Mouse (Mus musculus) retina, postnatal 7 days (tissue): ENCODE measurements at regions not wholly inside any gene's neighbourhood (a gene's known extent, or its start where the extent isn't known, plus 50 kb on each side); places are given as distances from the start of the nearest gene placed in this dataset.

Source experiments
- DNase-seq: peaks from one replicate; pipeline ENCODE4 v3.0.0-alpha.2; 2012; ENCODE audit warnings: low read depth, low spot score

DNA sequence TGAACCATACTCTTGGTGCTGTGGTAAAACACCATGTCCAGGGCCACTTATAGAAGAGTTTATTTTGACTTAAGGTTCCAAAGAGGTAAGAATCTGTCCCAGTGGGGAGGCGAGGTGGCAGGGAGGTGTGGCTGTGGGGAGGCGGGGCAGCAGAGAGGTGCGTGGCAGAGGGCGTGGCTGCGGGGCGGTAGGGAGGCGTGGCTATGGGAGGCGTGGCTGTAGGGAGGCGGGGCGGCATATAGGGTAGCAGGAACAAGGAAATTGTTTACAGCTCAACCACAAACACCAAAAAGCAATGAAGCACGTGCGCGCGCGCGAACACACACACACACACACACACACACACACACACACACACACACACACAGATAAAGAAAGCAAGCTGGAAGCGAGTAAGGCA, 62.0 kb upstream of the Ccdc60 start:
- DNase-seq: no peak

DNA sequence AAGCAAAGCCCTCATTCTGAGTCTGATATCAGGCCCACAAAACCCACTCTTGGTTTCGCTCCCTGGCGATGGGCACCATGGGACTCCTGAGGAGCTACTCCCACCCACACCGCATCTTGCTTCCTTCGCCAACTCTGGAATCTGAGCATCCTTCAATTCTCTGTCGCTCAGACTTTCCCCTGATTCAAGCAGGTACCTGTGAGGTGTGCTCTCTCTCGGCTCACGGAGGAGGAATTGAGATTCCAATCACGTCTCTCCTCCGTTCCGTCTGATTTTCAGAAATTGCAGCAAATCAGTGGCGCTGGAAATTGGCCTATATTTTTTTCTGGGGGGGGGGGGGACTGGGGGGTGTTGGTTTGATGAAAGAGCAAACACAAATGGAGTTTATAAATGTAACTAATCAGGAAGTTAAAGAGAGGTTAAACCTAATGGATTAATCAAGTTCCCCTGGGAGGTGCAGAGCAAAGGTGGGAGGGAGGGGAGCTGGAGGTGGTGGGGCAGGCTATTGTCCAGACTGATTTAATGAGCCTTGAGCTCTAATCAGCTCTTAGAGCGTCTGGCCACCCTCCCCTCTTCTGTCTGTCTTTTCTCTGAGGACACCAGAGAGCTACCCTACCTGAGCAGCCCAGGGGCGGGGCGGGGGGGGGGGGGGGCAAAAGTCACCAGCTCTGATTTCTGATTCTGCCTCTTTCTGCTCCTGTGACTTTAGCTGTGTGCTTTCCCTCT, 53.6 kb upstream of the Ccdc60 start:
- DNase-seq: peak; percentile 20

DNA sequence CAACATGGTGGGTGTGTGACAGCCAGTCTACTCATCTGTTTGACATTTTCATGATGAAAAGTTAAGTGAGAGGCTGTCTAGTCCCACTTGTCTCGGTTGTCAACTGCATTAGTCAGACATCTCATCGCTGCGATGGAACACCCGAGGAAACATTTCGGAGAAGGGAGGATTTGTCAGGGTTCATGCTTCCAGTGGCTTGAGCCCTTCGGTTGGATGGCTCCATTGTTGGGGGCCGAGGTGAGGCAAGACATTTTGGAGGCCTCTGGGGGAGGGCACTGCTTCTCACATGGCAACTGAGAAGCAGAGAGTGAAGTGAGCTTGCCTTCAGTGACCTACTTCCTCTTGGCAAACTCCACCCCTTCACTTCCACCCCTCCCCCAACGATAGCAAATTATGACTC, 50.7 kb upstream of the Ccdc60 start:
- no peak for DNase-seq
